Mouse (Mus musculus): ENCODE measurements at regions not wholly inside any gene's neighbourhood (a gene's known extent, or its start where the extent isn't known, plus 50 kb on each side); places are given as distances from the start of the nearest gene placed in this dataset.

GRCm38 (mm10) chr11:16559001-16559699, 50.9 kb upstream of the Sec61g start:
- H3K4me2 ChIP-seq: peak overlapping the region; percentile 35
- H3K4me1 ChIP-seq: peaks cover 12% of the 10 kb centered on the region
- no peaks in the 10 kb centered on the region for H3K9me3 ChIP-seq (replicated peaks)
- peak; percentile 93 for ATAC-seq (replicated peaks; ENCODE audit: low FRiP score)
- no peaks in the 10 kb centered on the region for H3K36me3 ChIP-seq
- H3K27me3 ChIP-seq: no peaks in the 10 kb centered on the region
- 10% methylated on average over 16 of the region's 16 CpGs for WGBS
- no peak overlapping the region for H3K4me3 ChIP-seq (replicated peaks)
- no peak overlapping the region for H3K9ac ChIP-seq
- peak overlapping the region; percentile 89 for H3K27ac ChIP-seq

- no peak for ATAC-seq (replicated peaks; ENCODE audit: low FRiP score)
- Histone ChIP-seq H3K36me3 (no peaks in the 10 kb centered on the region), H3K4me2 (no peak overlapping the region), H3K4me3 (replicated peaks) (no peak overlapping the region), H3K27me3 (no peaks in the 10 kb centered on the region), H3K9ac (no peak overlapping the region), H3K27ac (no peak overlapping the region), H3K9me3 (replicated peaks) (no peaks in the 10 kb centered on the region), H3K4me1 (peaks cover 12% of the 10 kb centered on the region)
- WGBS: 88% methylated on average over 4 of the region's 4 CpGs
Observed at GRCm38 (mm10) chr11:16561727-16562126, 53.4 kb upstream of the Sec61g start.

DNA sequence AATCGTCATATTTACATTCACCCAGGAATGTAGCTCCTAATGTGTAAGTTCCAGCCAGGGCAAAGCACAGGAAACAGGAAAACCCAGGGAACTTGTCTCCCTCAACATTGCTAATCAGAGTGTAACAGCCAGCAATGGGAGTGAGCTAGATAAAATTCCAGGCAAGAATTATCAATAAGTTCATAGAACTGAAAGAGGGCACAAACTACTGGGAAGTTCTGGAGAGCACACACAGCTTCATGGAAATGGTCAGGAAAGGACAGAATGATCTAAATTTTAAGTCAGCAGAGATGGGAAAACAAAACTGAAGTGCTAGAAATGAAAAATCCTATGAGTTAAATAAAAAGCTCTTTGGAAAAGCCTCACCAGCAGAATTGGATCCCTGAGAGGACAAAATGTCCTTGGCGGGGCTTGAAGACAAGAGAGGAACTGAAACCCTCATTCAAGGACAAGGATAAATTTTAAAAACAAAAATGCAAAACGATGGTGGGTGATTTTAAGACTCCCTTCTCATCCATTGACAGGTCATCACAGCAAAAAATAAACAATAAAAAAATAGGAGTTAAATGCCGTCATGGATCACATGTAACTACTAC, 80.9 kb upstream of the Sec61g start:
- no peaks in the 10 kb centered on the region for H3K9me3 ChIP-seq (replicated peaks)
- no peak overlapping the region for H3K4me3 ChIP-seq (replicated peaks)
- no peak overlapping the region for H3K27ac ChIP-seq
- H3K4me1 ChIP-seq: peaks cover 17% of the 10 kb centered on the region
- no peaks in the 10 kb centered on the region for H3K27me3 ChIP-seq
- H3K36me3 ChIP-seq: no peaks in the 10 kb centered on the region
- H3K9ac ChIP-seq: no peak overlapping the region
- H3K4me2 ChIP-seq: no peak overlapping the region
- ATAC-seq (replicated peaks; ENCODE audit: low FRiP score): no peak
- WGBS: 75% methylated on average over 4 of the region's 4 CpGs

GRCm38 (mm10) chr11:16590541-16590940, 82.3 kb upstream of the Sec61g start:
- Histone ChIP-seq H3K36me3 (no peaks in the 10 kb centered on the region), H3K4me1 (peaks cover 17% of the 10 kb centered on the region), H3K27ac (no peak overlapping the region), H3K27me3 (no peaks in the 10 kb centered on the region), H3K9me3 (replicated peaks) (no peaks in the 10 kb centered on the region), H3K9ac (no peak overlapping the region), H3K4me3 (replicated peaks) (no peak overlapping the region), H3K4me2 (no peak overlapping the region)
- WGBS: 81% methylated on average over 4 of the region's 4 CpGs
- ATAC-seq (replicated peaks; ENCODE audit: low FRiP score): no peak

- Histone ChIP-seq H3K4me3 (replicated peaks) (no peak overlapping the region), H3K4me1 (peaks cover 17% of the 10 kb centered on the region), H3K9me3 (replicated peaks) (no peaks in the 10 kb centered on the region), H3K9ac (no peak overlapping the region), H3K36me3 (no peaks in the 10 kb centered on the region), H3K27me3 (no peaks in the 10 kb centered on the region), H3K4me2 (peak overlapping the region; percentile 22), H3K27ac (peak overlapping the region; percentile 93)
- peak; percentile 100 for ATAC-seq (replicated peaks; ENCODE audit: low FRiP score)
- 1% methylated on average over 7 of the region's 7 CpGs for WGBS
Observed at GRCm38 (mm10) chr11:16591471-16591921, 83.2 kb upstream of the Sec61g start.

DNA sequence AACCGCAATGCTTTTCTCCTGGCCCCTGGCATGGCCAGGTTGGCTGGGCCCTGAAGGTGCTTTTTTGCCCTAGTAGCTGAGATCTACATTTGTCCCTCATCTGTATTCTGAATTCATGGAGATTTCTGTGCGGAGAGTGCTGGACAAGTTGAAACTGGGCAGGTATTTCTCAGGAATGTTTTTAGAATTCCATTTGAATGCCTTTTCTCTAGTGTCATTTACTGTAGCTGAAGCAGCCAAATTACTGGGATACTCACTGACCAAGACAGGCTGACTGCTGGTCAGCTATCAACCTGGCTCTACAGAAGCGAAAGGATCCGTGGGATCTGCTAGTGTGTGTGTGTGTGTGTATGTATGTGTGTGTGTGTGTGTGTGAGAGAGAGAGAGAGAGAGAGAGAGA, 83.7 kb upstream of the Sec61g start:
- no peaks in the 10 kb centered on the region for H3K27me3 ChIP-seq
- 66% methylated on average over 4 of the region's 4 CpGs for WGBS
- peak overlapping the region; percentile 93 for H3K27ac ChIP-seq
- H3K9ac ChIP-seq: no peak overlapping the region
- H3K4me3 ChIP-seq (replicated peaks): no peak overlapping the region
- peak overlapping the region; percentile 22 for H3K4me2 ChIP-seq
- no peaks in the 10 kb centered on the region for H3K36me3 ChIP-seq
- H3K9me3 ChIP-seq (replicated peaks): no peaks in the 10 kb centered on the region
- peaks cover 17% of the 10 kb centered on the region for H3K4me1 ChIP-seq
- peak; percentile 19 for ATAC-seq (replicated peaks; ENCODE audit: low FRiP score)

DNA sequence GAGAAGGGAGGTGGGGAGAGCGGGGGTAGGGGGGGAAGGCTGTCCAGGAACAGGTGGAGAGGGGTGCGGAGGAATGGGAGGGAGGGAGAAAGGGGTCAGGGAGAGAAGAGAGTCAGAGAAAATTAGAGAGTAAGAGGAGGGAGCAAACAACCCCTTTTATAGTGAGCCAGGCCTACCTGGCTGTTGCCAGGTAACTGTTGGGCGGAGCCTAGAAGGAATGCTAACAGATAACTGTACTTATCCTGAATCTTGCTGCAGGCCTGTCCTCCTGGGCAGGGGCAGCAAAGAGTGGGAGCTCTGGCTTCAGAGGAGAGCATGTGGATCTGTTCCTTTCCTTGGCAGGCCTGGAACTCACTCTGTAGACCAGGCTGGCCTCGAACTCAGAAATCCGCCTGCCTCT, 84.5 kb upstream of the Sec61g start:
- H3K27me3 ChIP-seq: no peaks in the 10 kb centered on the region
- H3K4me1 ChIP-seq: peaks cover 17% of the 10 kb centered on the region
- H3K36me3 ChIP-seq: no peaks in the 10 kb centered on the region
- no peak overlapping the region for H3K4me3 ChIP-seq (replicated peaks)
- no peaks in the 10 kb centered on the region for H3K9me3 ChIP-seq (replicated peaks)
- no peak overlapping the region for H3K27ac ChIP-seq
- 92% methylated on average over 5 of the region's 5 CpGs for WGBS
- no peak overlapping the region for H3K4me2 ChIP-seq
- H3K9ac ChIP-seq: no peak overlapping the region
- ATAC-seq (replicated peaks; ENCODE audit: low FRiP score): no peak

DNA sequence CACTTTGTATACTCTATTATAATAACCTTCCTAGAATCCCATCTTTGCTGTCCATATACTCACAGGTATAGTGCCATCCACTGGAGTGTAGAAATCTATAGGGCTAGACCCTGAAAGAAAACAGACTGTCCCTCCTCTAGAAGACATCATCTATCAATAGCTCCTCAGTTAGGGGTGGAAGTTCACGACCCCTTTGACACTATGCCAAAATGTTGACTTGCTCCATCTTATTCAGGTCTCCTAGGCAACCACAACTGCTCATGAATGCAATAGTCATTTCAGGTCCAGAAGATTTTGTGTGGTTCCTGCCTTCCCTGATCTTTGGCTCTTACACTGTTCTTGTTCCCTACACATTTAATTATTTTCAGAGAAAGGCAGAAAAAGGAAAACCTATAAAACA, 86.5 kb upstream of the Sec61g start:
- WGBS: 81% methylated on average over 1 of the region's 1 CpGs
- no peaks in the 10 kb centered on the region for H3K36me3 ChIP-seq
- H3K9me3 ChIP-seq (replicated peaks): no peaks in the 10 kb centered on the region

GRCm38 (mm10) chr11:16597038-16597830, 89.0 kb upstream of the Sec61g start:
- Histone ChIP-seq H3K36me3 (no peaks in the 10 kb centered on the region), H3K4me2 (no peak overlapping the region), H3K9ac (no peak overlapping the region), H3K27ac (no peak overlapping the region), H3K4me1 (peaks cover 2% of the 10 kb centered on the region; the same call in 1 of the 2 replicates), H3K4me3 (replicated peaks) (no peak overlapping the region), H3K27me3 (no peaks in the 10 kb centered on the region), H3K9me3 (replicated peaks) (no peaks in the 10 kb centered on the region)
- no peak for ATAC-seq (replicated peaks; ENCODE audit: low FRiP score)
- 80% methylated on average over 6 of the region's 6 CpGs for WGBS

More for the DNA sequence above, 86.5 kb upstream of the Sec61g start:
- Histone ChIP-seq H3K4me3 (replicated peaks) (no peak overlapping the region), H3K27ac (no peak overlapping the region), H3K27me3 (no peaks in the 10 kb centered on the region), H3K9ac (no peak overlapping the region), H3K4me1 (peaks cover 17% of the 10 kb centered on the region), H3K4me2 (no peak overlapping the region)
- ATAC-seq (replicated peaks; ENCODE audit: low FRiP score): no peak

DNA sequence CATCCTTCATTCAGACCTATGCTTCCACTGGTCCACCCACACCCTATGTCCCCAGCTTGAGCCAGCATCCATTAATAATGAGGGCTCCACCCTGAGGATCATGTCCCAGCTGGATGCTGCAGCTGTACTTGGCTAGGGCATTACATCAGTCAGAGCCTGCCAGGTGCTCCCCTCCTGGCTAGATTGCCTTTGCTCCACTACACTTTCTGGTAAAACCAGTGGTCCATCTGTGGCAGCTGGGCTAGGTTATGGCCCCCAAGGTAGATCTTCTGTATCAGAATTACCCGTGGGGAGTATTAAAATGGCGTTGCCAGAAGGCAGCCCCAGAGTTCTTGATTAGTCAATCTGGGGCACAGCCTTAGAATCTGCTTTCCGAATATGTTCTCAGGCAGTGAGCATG, 94.7 kb upstream of the Sec61g start:
- H3K4me1 ChIP-seq: no peaks in the 10 kb centered on the region
- no peak overlapping the region for H3K9ac ChIP-seq
- no peaks in the 10 kb centered on the region for H3K36me3 ChIP-seq
- no peak overlapping the region for H3K27ac ChIP-seq
- no peak for ATAC-seq (replicated peaks; ENCODE audit: low FRiP score)
- H3K4me2 ChIP-seq: no peak overlapping the region
- H3K27me3 ChIP-seq: no peaks in the 10 kb centered on the region
- WGBS: 86% methylated on average over 3 of the region's 3 CpGs
- no peaks in the 10 kb centered on the region for H3K9me3 ChIP-seq (replicated peaks)
- no peak overlapping the region for H3K4me3 ChIP-seq (replicated peaks)

DNA sequence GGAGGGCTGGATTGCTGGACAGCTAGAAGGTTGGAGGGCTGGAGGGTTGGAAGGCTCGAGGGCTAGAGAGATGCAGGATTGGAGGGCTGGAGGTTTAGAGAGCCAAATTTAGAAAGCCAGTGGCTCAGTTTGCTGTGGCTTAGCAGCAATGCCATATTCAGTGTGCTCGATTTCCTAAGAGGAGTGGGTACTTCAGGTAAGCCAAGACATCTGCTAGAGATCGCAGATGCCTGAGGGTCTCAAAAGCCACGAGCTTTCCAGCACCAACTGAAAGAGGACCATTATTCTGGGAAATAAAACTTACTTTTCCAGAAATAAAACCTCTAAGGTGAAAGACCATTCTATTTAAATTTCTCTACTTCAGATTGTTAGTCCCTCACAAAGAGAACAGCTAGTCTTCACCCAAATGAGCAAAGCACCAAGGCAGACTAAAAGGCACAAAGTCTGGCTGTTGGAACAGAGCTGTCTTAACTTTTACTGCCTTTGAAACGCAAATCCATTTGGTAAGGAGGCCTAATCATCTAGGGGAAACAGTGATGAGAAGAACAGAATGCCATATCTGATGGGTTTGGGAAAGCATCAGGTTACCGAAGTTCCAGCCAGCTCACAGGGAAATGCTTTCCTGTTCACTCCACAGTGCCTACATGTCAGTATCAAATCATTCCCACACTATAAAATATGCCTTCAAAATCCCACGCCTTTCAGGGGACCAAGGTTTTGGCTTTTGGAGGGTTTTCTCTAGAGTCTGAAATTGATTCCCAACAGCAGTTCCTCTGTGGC, 98.3 kb upstream of the Sec61g start:
- H3K4me2 ChIP-seq: no peak overlapping the region
- no peak overlapping the region for H3K9ac ChIP-seq
- no peak overlapping the region for H3K27ac ChIP-seq
- H3K27me3 ChIP-seq: no peaks in the 10 kb centered on the region
- no peaks in the 10 kb centered on the region for H3K9me3 ChIP-seq (replicated peaks)
- H3K36me3 ChIP-seq: no peaks in the 10 kb centered on the region
- H3K4me1 ChIP-seq: no peaks in the 10 kb centered on the region
- 61% methylated on average over 7 of the region's 7 CpGs for WGBS
- no peak for ATAC-seq (replicated peaks; ENCODE audit: low FRiP score)
- no peak overlapping the region for H3K4me3 ChIP-seq (replicated peaks)
